Mouse (Mus musculus): ENCODE results near the gene Tcstv3. TPM values are rescaled to one million over a fixed set of nuclear protein-coding genes. Genes with fewer than 3 reads are reported as not detected.
"Not testable (repeated sequence)": the region's sequence is repeated elsewhere in the genome, so short reads cannot be mapped to it uniquely, and the experiment has no call there.

The Tcstv3 gene
- total RNA-seq (2012; rRNA removed) (not detected in 2 replicates), total RNA-seq (2014; rRNA removed) (not detected in 2 replicates), polyA plus RNA-seq (2012; ENCODE audit: insufficient read length, low read depth) (not detected in 2 replicates)

DNA sequence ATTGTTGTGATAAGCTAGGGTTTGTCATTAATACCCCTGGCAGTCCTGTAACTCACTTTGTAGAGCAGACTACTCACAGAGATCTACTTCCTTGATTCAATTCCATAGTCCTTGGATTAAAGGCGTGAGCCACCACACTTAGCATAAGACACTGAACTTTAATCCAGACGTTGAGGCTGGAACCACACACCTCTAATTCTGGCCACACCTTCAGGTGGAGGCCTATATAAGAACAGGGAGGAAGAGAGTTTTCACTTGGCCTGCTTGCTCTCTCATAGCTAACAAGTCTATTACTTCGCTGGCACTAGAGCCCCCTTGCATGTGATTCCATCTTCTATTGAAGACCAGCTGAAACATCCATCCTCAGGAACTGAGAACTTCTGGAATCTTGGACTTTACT is at the start of gene Tcstv3:
TSS of gene Tcstv3 (plus strand) at position 301 of the 400 bp plus-strand sequence.
- DNase-seq (ENCODE audit: extremely low read depth); H3K4me3 ChIP-seq (replicated peaks in 1 of 3; ENCODE audit: low read depth in 2 of 3, low read length in 2 of 3, poor library complexity in 1 of 3); H3K9me3 ChIP-seq (replicated peaks; ENCODE audit: low read length); dilution Hi-C loops (cut with MboI; ENCODE audit: extremely low pct_ligation_motif_present, extremely low pct_unique_long_range_greater_than_20kb, low sequenced_read_pairs); H3K79me2 ChIP-seq (replicated peaks; ENCODE audit: control insufficient read depth, extremely low read depth, insufficient read depth, poor library complexity, severe bottlenecking); H3K9ac ChIP-seq (ENCODE audit: insufficient read depth, low read depth); in situ Hi-C loops (cut with MboI; ENCODE audit: low pct_ligation_motif_present, low pct_unique_long_range_greater_than_20kb, low sequenced_read_pairs); H3K4me2 ChIP-seq (ENCODE audit: insufficient read depth, low read depth, poor library complexity, severe bottlenecking); H3K27me3 ChIP-seq (replicated peaks); H3K27ac ChIP-seq (ENCODE audit: insufficient read depth, low read depth); H3K36me3 ChIP-seq (replicated peaks in 1 of 2; ENCODE audit: control insufficient read depth in 1 of 2, insufficient read depth in 1 of 2, low read length in 1 of 2): not testable (repeated sequence)
- H3K4me1 ChIP-seq (ENCODE audit: control insufficient read depth in 1 of 2, insufficient read depth in 2 of 2) = peaks cover 2 to 27% of the 10 kb centered on the region in 2 experiments; a peak in 3 of 4 replicates

DNA sequence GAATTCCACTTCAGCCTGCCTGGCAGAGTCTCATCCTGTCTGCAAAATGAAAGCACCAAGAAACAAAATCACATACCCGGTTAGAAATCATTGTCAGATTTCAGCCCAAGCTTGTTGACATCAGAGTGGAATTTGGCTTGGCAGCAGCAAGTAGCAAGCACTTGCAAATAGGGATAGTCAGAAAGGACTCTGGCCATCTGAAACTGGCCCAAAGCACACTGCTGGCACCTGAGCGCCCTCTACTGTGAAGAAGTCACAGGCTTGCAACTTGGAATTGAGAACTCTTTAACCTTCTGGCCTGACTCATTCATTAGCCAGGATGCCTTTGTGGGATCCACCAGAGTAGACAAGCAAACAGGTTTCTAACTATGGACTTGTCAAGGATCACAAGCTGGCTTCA is 38.8 kb upstream of the Tcstv3 start:
- H3K4me1 ChIP-seq (ENCODE audit: control insufficient read depth in 1 of 2, insufficient read depth in 2 of 2) = peaks cover 3 to 18% of the 10 kb centered on the region in 2 experiments; a peak in 3 of 4 replicates
- H3K27ac ChIP-seq (ENCODE audit: insufficient read depth, low read depth); H3K9me3 ChIP-seq (replicated peaks; ENCODE audit: low read length); H3K4me2 ChIP-seq (ENCODE audit: insufficient read depth, low read depth, poor library complexity, severe bottlenecking); in situ Hi-C loops (cut with MboI; ENCODE audit: low pct_ligation_motif_present, low pct_unique_long_range_greater_than_20kb, low sequenced_read_pairs); H3K27me3 ChIP-seq (replicated peaks); H3K79me2 ChIP-seq (replicated peaks; ENCODE audit: control insufficient read depth, extremely low read depth, insufficient read depth, poor library complexity, severe bottlenecking); H3K4me3 ChIP-seq (replicated peaks in 1 of 3; ENCODE audit: low read depth in 2 of 3, low read length in 2 of 3, poor library complexity in 1 of 3); H3K36me3 ChIP-seq (replicated peaks in 1 of 2; ENCODE audit: control insufficient read depth in 1 of 2, insufficient read depth in 1 of 2, low read length in 1 of 2); DNase-seq (ENCODE audit: extremely low read depth); dilution Hi-C loops (cut with MboI; ENCODE audit: extremely low pct_ligation_motif_present, extremely low pct_unique_long_range_greater_than_20kb, low sequenced_read_pairs): not testable (repeated sequence)
- peak overlapping the region; percentile 48; the same call in 1 of the 2 replicates for H3K9ac ChIP-seq (ENCODE audit: insufficient read depth, low read depth)
- TF ChIP-seq IRF4 (IDR thresholded peaks at IDR 0.05; ENCODE audit: low read depth, low read length) (0 out of 2 replicates have a peak, but pooled peaks have one; percentile 16), CTCF (conservative IDR thresholded peaks at IDR 0.05 in 1 of 2, IDR thresholded peaks at IDR 0.05 in 1 of 2; ENCODE audit: low read depth in 2 of 2, low read length in 2 of 2) (peak; percentile 19 to 61; a peak in 3 of 4 replicates), RAD21 (IDR thresholded peaks at IDR 0.05; ENCODE audit: low read depth, low read length) (peak; percentile 53), SMC3 (IDR thresholded peaks at IDR 0.05; ENCODE audit: low read depth, low read length) (peak; percentile 68)

DNA sequence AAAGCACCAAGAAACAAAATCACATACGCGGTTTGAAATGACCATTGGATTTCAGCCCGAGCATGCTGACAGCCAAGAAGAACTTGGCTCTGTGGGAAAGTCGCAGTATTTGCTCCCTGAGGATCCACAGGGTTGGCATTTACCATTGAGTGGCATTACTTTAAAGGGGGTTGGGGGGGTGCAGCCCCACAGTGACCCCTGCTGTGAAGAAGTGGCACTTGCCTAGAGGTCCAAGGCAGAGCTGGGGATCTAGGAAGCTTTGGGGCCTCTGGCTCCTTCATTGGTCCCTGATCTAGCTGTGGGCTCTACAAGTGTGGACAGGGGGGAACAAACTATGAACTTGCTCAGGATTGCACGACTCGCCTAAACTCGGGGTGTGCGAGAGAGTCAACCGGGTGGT is 37.9 kb upstream of the Tcstv3 start:
- no peak overlapping the region for H3K27ac ChIP-seq (ENCODE audit: insufficient read depth, low read depth)
- in situ Hi-C loops (cut with MboI; ENCODE audit: low pct_ligation_motif_present, low pct_unique_long_range_greater_than_20kb, low sequenced_read_pairs) = no loop called here

More for the DNA sequence above, 37.9 kb upstream of the Tcstv3 start:
- Histone ChIP-seq H3K4me2 (ENCODE audit: insufficient read depth, low read depth, poor library complexity, severe bottlenecking) (no peak overlapping the region), H3K79me2 (replicated peaks; ENCODE audit: control insufficient read depth, extremely low read depth, insufficient read depth, poor library complexity, severe bottlenecking) (no peaks in the 10 kb centered on the region), H3K4me3 (replicated peaks in 1 of 3; ENCODE audit: low read depth in 2 of 3, low read length in 2 of 3, poor library complexity in 1 of 3) (no peak overlapping the region), H3K9ac (ENCODE audit: insufficient read depth, low read depth) (no peak overlapping the region), H3K4me1 (ENCODE audit: control insufficient read depth in 1 of 2, insufficient read depth in 2 of 2) (peaks cover 3 to 18% of the 10 kb centered on the region in 2 experiments; a peak in 3 of 4 replicates), H3K9me3 (replicated peaks; ENCODE audit: low read length) (no peaks in the 10 kb centered on the region), H3K36me3 (replicated peaks in 1 of 2; ENCODE audit: control insufficient read depth in 1 of 2, insufficient read depth in 1 of 2, low read length in 1 of 2) (no peaks in the 10 kb centered on the region), H3K27me3 (replicated peaks) (no peaks in the 10 kb centered on the region)
- TF ChIP-seq ZKSCAN1 (IDR thresholded peaks at IDR 0.05; ENCODE audit: borderline replicate concordance, low read depth, low read length) = no peak
- TF ChIP-seq E2F4 (IDR thresholded peaks at IDR 0.05; ENCODE audit: insufficient replicate concordance, low read depth, low read length) = no peak
- TF ChIP-seq PAX5 (IDR thresholded peaks at IDR 0.05; ENCODE audit: low read length) = no peak
- peak; percentile 62 for TF ChIP-seq SMC3 (IDR thresholded peaks at IDR 0.05; ENCODE audit: low read depth, low read length)
- peak; percentile 49 for TF ChIP-seq RAD21 (IDR thresholded peaks at IDR 0.05; ENCODE audit: low read depth, low read length)
- no peak for TF ChIP-seq IRF4 (IDR thresholded peaks at IDR 0.05; ENCODE audit: low read depth, low read length)
- no peak for TF ChIP-seq NELFE (IDR thresholded peaks at IDR 0.05; ENCODE audit: low read depth, low read length)
- TF ChIP-seq ZNF384 (IDR thresholded peaks at IDR 0.05; ENCODE audit: low read depth, low read length) = no peak
- TF ChIP-seq MAFK (IDR thresholded peaks at IDR 0.05; ENCODE audit: insufficient replicate concordance, low read length) = no peak
- no peak for TF ChIP-seq MAZ (IDR thresholded peaks at IDR 0.05; ENCODE audit: low read depth, low read length)
- TF ChIP-seq NRF1 (IDR thresholded peaks at IDR 0.05; ENCODE audit: low read depth, low read length) = no peak
- TF ChIP-seq EP300 (IDR thresholded peaks at IDR 0.05; ENCODE audit: low read length) = no peak
- no peak for TF ChIP-seq HCFC1 (IDR thresholded peaks at IDR 0.05; ENCODE audit: low read depth, low read length)
- TF ChIP-seq CTCF (conservative IDR thresholded peaks at IDR 0.05 in 1 of 2, IDR thresholded peaks at IDR 0.05 in 1 of 2; ENCODE audit: low read depth in 2 of 2, low read length in 2 of 2) = peak in 1 of 2 experiments; percentile 59; a peak in 2 of 4 replicates
- no peak for TF ChIP-seq SIN3A (IDR thresholded peaks at IDR 0.05; ENCODE audit: low read length)
- no peak for TF ChIP-seq MEF2A (IDR thresholded peaks at IDR 0.05; ENCODE audit: borderline replicate concordance, low read depth, low read length)
- dilution Hi-C loops (cut with MboI; ENCODE audit: extremely low pct_ligation_motif_present, extremely low pct_unique_long_range_greater_than_20kb, low sequenced_read_pairs) = no loop called here
- DNase-seq (ENCODE audit: extremely low read depth) = peak; percentile 31
